Mouse (Mus musculus): ENCODE results near the gene Josd2. TPM values are rescaled to one million over a fixed set of nuclear protein-coding genes. Genes with fewer than 3 reads are reported as not detected.

Josd2 gene
- total and polyA plus RNA-seq, 2 experiments = 25.5 to 206 TPM

DNA sequence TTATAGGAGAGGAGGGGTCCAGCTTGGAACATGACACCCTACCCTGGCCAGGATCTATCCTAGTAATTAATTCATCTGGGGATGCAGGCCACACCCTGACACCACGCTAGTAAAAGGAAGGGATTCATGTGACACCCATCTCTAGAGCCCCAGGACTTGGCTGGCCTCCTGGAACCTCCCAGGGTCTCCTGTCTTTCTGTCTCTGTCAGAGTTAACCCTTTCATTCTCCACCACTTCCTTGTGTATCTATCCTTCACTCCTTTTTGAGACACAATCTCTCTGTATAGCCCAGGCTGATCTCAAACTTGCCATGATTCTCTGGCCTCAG is 4.7 kb downstream of the Josd2 start:
- H3K4me1 ChIP-seq (ENCODE audit: control insufficient read depth, insufficient read depth, low read length) = peaks cover 12% of the 10 kb centered on the region
- 71% methylated on average over 1 of the region's 1 CpGs for WGBS
- DNase-seq (ENCODE audit: extremely low read depth, low read depth, low spot score) = no peak
- H3K27ac ChIP-seq (replicated peaks; ENCODE audit: insufficient read depth, low read depth, low read length) = no peak overlapping the region
- no peaks in the 10 kb centered on the region for H3K36me3 ChIP-seq (ENCODE audit: control insufficient read depth, insufficient read depth, low read length)
- H3K27me3 ChIP-seq (ENCODE audit: control insufficient read depth, insufficient read depth, low read length) = no peaks in the 10 kb centered on the region
- no peak for TF ChIP-seq CTCF (IDR thresholded peaks at IDR 0.05; ENCODE audit: low read depth, low read length)
- TF ChIP-seq POLR2A (IDR thresholded peaks at IDR 0.05; ENCODE audit: extremely low read depth, insufficient read depth, low read length) = no peak
- no peak overlapping the region for H3K9ac ChIP-seq (ENCODE audit: low read depth, low read length)
- H3K4me3 ChIP-seq (ENCODE audit: insufficient read depth, low read depth, low read length) = no peak overlapping the region
- no peaks in the 10 kb centered on the region for H3K79me2 ChIP-seq (ENCODE audit: control insufficient read depth, insufficient read depth, low read length)

DNA sequence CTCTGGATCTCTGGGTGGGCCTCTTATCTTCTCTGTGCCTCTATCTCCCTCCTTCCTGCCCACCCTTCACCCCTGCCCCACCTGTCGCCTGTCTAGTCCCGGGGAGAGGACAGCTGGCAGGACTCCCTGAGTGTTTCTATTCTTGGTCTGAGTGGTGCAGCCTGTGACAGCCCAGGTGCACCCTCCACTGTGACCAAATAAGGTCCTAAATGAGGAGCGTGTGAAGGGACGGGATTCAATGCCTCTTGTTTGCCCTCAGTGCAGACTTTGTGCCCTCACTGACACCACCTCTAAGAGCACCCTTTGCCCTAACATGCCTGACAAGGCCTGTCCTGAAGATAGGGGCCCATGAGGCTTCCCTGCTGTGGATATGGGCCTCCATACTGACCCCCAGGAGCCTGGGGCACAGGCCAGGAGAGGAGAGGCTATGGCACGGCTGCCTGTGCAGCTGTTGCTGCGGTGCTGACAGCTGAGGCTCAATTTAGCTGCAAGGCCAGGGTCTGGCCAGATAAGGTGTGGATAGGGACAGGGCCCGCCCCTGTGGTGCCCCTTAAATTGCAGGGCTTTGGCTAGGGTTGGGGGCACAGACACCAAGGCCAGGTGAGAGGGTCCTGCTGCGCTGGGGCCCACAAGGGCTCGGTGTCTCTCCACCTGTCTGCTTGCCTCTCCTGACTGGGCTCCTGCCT is 5.3 kb downstream of the Josd2 start:
- TF ChIP-seq CTCF (IDR thresholded peaks at IDR 0.05; ENCODE audit: low read depth, low read length) (no peak), POLR2A (IDR thresholded peaks at IDR 0.05; ENCODE audit: extremely low read depth, insufficient read depth, low read length) (no peak)
- no peak overlapping the region for H3K4me3 ChIP-seq (ENCODE audit: insufficient read depth, low read depth, low read length)
- H3K4me1 ChIP-seq (ENCODE audit: control insufficient read depth, insufficient read depth, low read length) = peaks cover 12% of the 10 kb centered on the region
- 38% methylated on average over 9 of the region's 9 CpGs for WGBS
- no peaks in the 10 kb centered on the region for H3K79me2 ChIP-seq (ENCODE audit: control insufficient read depth, insufficient read depth, low read length)
- H3K27me3 ChIP-seq (ENCODE audit: control insufficient read depth, insufficient read depth, low read length) = no peaks in the 10 kb centered on the region
- H3K27ac ChIP-seq (replicated peaks; ENCODE audit: insufficient read depth, low read depth, low read length) = no peak overlapping the region
- peak overlapping the region; percentile 24; the same call in 1 of the 2 replicates for H3K9ac ChIP-seq (ENCODE audit: low read depth, low read length)
- H3K36me3 ChIP-seq (ENCODE audit: control insufficient read depth, insufficient read depth, low read length) = no peaks in the 10 kb centered on the region
- peak; percentile 51 for DNase-seq (ENCODE audit: extremely low read depth, low read depth, low spot score)

DNA sequence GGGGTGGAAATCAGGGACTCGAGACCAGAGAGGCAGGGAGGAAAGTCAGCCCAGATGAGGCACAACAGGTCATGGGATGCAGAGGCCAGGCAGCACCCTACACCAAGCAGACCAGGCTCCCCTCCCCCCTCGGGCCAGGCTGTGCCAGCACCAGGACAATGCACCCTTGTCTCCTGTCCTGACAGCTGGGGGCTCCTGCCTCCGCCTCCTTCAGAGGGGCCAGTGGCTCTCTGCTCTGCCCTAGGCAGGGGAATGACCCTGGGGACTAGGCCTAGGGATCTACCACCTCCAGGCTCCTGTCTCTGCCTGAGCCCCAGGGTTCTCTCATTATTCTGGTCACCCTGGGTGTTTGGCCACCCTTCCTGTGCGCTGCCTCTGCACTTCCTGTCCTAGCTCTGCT is 6.6 kb downstream of the Josd2 start:
- H3K79me2 ChIP-seq (ENCODE audit: control insufficient read depth, insufficient read depth, low read length) = no peaks in the 10 kb centered on the region
- peaks cover 6% of the 10 kb centered on the region for H3K4me1 ChIP-seq (ENCODE audit: control insufficient read depth, insufficient read depth, low read length)
- H3K4me3 ChIP-seq (ENCODE audit: insufficient read depth, low read depth, low read length) = no peak overlapping the region
- H3K36me3 ChIP-seq (ENCODE audit: control insufficient read depth, insufficient read depth, low read length) = no peaks in the 10 kb centered on the region
- H3K9ac ChIP-seq (ENCODE audit: low read depth, low read length) = no peak overlapping the region
- TF ChIP-seq CTCF (IDR thresholded peaks at IDR 0.05; ENCODE audit: low read depth, low read length) = no peak
- TF ChIP-seq POLR2A (IDR thresholded peaks at IDR 0.05; ENCODE audit: extremely low read depth, insufficient read depth, low read length) = no peak
- no peak for DNase-seq (ENCODE audit: extremely low read depth, low read depth, low spot score)
- no peak overlapping the region for H3K27ac ChIP-seq (replicated peaks; ENCODE audit: insufficient read depth, low read depth, low read length)
- no peaks in the 10 kb centered on the region for H3K27me3 ChIP-seq (ENCODE audit: control insufficient read depth, insufficient read depth, low read length)
- WGBS = 50% methylated on average over 4 of the region's 4 CpGs

DNA sequence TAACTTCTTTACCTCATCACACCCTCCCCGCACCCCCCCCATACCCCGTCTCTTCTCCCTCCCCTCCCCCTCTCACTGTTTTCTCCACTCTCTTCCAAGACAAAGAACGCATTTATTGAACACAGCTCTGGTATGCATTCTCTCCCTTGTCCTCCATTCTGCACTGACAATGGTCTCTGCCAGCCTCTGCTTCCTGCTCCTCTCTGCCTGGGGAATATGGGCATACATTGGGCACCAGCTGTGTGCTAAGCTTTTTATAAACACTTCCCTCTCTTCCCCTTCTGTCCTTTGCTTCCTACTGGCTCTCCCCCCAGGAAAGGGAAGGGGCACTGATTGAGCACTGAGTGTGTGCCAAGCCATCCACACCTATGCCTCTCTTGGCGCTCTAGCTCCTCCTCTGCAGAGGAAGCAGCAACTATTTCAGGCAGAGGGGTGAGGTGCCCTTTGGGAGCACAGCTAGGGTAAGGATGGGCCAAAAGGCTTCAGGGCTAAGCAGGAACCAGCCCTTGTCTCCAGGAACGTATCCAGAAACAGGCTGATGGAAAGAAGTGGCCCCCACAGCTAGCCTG is 7.3 kb downstream of the Josd2 start:
- Histone ChIP-seq H3K27me3 (ENCODE audit: control insufficient read depth, insufficient read depth, low read length) (no peaks in the 10 kb centered on the region), H3K79me2 (ENCODE audit: control insufficient read depth, insufficient read depth, low read length) (no peaks in the 10 kb centered on the region), H3K36me3 (ENCODE audit: control insufficient read depth, insufficient read depth, low read length) (no peaks in the 10 kb centered on the region), H3K9ac (ENCODE audit: low read depth, low read length) (no peak overlapping the region), H3K4me3 (ENCODE audit: insufficient read depth, low read depth, low read length) (no peak overlapping the region), H3K4me1 (ENCODE audit: control insufficient read depth, insufficient read depth, low read length) (peaks cover 6% of the 10 kb centered on the region), H3K27ac (replicated peaks; ENCODE audit: insufficient read depth, low read depth, low read length) (no peak overlapping the region)
- no peak for TF ChIP-seq CTCF (IDR thresholded peaks at IDR 0.05; ENCODE audit: low read depth, low read length)
- no peak for TF ChIP-seq POLR2A (IDR thresholded peaks at IDR 0.05; ENCODE audit: extremely low read depth, insufficient read depth, low read length)
- no peak for DNase-seq (ENCODE audit: extremely low read depth, low read depth, low spot score)
- 52% methylated on average over 5 of the region's 5 CpGs for WGBS

DNA sequence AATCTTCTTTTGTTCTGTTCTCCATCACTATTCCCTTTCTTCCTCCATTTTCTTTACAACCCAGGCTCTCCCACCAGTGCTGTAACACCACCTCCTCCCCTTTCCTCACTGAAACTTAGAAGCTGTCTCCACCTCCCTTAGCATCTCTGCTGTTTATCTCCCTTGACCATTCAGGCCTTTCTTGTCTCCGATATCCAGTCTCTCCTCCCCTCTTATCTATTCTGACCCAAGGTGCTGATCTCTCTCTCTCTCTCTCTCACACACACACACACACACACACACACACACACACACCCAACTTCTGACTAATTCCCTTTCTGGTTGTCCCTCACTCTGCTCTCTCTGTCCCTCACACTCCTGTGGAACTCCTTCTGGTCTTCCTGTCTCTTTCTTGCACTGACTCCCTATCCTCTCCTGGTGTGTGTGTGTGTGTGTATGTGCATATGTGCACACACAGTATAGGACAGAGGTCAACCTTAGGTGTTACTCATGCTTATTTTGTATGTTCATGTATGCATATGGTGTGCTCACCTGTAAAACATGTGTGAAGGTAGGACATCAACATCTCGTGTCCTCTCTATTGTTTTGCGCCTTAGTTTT is 15.2 kb downstream of the Josd2 start:
- Histone ChIP-seq H3K79me2 (ENCODE audit: control insufficient read depth, insufficient read depth, low read length) (no peaks in the 10 kb centered on the region), H3K4me1 (ENCODE audit: control insufficient read depth, insufficient read depth, low read length) (no peaks in the 10 kb centered on the region), H3K27ac (replicated peaks; ENCODE audit: insufficient read depth, low read depth, low read length) (no peak overlapping the region), H3K4me3 (ENCODE audit: insufficient read depth, low read depth, low read length) (no peak overlapping the region), H3K9ac (ENCODE audit: low read depth, low read length) (no peak overlapping the region), H3K27me3 (ENCODE audit: control insufficient read depth, insufficient read depth, low read length) (no peaks in the 10 kb centered on the region; the same call in 1 of the 2 replicates), H3K36me3 (ENCODE audit: control insufficient read depth, insufficient read depth, low read length) (no peaks in the 10 kb centered on the region)
- TF ChIP-seq POLR2A (IDR thresholded peaks at IDR 0.05; ENCODE audit: extremely low read depth, insufficient read depth, low read length) = no peak
- no peak for TF ChIP-seq CTCF (IDR thresholded peaks at IDR 0.05; ENCODE audit: low read depth, low read length)
- 59% methylated on average over 3 of the region's 3 CpGs for WGBS
- DNase-seq (ENCODE audit: extremely low read depth, low read depth, low spot score) = no peak

DNA sequence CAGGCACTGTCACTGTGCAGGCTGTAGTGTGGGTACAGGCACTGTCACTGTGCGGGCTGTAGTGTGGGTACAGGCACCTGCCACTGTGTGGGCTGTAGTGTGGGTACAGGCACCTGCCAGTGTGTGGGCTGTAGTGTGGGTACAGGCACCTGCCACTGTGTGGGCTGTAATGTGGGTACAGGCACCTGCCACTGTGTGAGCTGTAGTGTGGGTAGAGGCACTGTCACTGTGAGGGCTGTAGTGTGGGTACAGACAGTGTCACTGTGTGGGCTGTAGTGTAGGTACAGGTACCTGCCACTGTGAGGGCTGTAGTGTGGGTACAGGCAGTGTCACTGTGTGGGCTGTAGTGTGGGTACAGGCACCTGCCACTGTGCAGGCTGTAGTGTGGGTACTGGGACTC is 16.3 kb downstream of the Josd2 start:
- Histone ChIP-seq H3K4me1 (ENCODE audit: control insufficient read depth, insufficient read depth, low read length) (no peaks in the 10 kb centered on the region), H3K4me3 (ENCODE audit: insufficient read depth, low read depth, low read length) (no peak overlapping the region), H3K27ac (replicated peaks; ENCODE audit: insufficient read depth, low read depth, low read length) (no peak overlapping the region), H3K9ac (ENCODE audit: low read depth, low read length) (no peak overlapping the region), H3K36me3 (ENCODE audit: control insufficient read depth, insufficient read depth, low read length) (no peaks in the 10 kb centered on the region), H3K79me2 (ENCODE audit: control insufficient read depth, insufficient read depth, low read length) (no peaks in the 10 kb centered on the region), H3K27me3 (ENCODE audit: control insufficient read depth, insufficient read depth, low read length) (no peaks in the 10 kb centered on the region; the same call in 1 of the 2 replicates)
- no peak for TF ChIP-seq CTCF (IDR thresholded peaks at IDR 0.05; ENCODE audit: low read depth, low read length)
- WGBS = 95% methylated on average over 1 of the region's 1 CpGs
- no peak for DNase-seq (ENCODE audit: extremely low read depth, low read depth, low spot score)
